Mouse (Mus musculus) fat pad, adult 2 months (tissue): ENCODE measurements at regions not wholly inside any gene's neighbourhood (a gene's known extent, or its start where the extent isn't known, plus 50 kb on each side); places are given as distances from the start of the nearest gene placed in this dataset.
"Not testable (repeated sequence)": the region's sequence is repeated elsewhere in the genome, so short reads cannot be mapped to it uniquely, and the experiment has no call there.

Experiments
- DNase-seq: peaks from one replicate; pipeline ENCODE4 v3.0.0-alpha.2; 2011; ENCODE audit warnings: low read depth, low spot score; ENCODE audit errors: extremely low read depth

GRCm38 (mm10) chr5:148820476-148820875 lies 108.6 kb downstream of the Katnal1 start:
- no peak for DNase-seq

GRCm38 (mm10) chr5:148819423-148819822 lies 109.7 kb downstream of the Katnal1 start:
- no peak for DNase-seq

GRCm38 (mm10) chr5:148818746-148819145 lies 110.4 kb downstream of the Katnal1 start:
- no peak for DNase-seq

GRCm38 (mm10) chr5:148812840-148813239 lies 116.3 kb downstream of the Katnal1 start:
- DNase-seq = no peak

DNA sequence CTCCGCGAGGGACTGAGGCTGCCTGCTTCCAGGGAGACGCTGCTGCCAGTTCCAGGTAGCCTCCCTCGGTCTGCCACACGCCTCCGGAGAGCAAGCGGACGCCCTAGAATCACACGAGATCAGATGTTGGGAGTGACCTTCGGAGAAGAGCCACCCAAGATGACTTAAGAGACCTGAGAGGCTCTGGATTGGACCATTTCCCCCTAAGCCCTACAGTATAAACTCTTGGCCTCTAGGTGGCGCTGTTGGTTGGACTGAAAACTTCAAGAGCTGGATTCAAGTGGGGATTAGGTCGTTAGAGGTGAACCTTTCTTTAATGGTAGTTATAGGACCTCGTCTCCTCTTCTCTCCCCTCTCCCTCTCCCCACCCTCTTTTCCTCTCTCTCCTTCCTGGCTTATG lies 117.1 kb downstream of the Katnal1 start:
- no peak for DNase-seq

GRCm38 (mm10) chr5:148809485-148809884 lies 119.6 kb downstream of the Katnal1 start:
- DNase-seq = no peak

DNA sequence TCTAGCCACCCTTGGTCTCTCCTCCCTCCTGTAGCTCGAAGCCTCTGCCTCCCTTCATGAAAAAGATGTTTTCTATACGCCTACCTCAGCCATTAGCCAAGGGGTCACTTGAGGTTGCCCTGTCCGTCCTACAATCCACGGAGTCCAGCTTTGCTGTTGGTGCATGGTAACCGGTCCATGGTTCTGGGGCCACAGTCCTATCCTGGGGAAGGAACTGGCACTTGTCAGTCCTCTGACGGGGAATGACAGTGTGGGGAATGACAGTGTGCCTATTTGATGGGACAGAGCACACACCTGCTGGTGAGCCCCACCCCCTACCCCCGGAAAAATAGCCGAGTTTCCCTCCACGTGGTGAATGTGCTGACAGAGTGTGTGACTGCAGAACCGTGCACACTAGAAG lies 120.1 kb downstream of the Katnal1 start:
- DNase-seq = no peak

DNA sequence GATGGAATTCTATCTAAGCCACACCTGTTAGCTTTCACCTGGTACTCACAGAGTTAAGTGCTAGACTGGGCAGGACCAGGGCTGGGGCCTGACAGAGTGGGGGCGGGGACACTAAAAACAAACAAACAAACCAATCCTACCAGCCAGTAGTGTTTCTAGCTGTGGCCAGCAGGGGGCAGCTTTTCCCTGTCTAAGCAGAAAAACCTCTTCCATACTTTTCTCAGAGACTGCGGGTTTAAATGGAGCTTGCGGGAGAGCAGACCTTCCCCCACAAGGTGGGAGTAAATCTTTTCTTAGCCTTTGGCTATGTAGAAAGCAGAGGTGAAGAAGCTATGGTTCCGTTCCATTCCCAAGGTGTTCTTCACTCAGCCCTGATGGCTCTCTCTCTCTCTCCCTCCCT lies 120.7 kb downstream of the Katnal1 start:
- no peak for DNase-seq

- no peak for DNase-seq
Measured at GRCm38 (mm10) chr5:148807612-148808011, 121.5 kb downstream of the Katnal1 start.

DNA sequence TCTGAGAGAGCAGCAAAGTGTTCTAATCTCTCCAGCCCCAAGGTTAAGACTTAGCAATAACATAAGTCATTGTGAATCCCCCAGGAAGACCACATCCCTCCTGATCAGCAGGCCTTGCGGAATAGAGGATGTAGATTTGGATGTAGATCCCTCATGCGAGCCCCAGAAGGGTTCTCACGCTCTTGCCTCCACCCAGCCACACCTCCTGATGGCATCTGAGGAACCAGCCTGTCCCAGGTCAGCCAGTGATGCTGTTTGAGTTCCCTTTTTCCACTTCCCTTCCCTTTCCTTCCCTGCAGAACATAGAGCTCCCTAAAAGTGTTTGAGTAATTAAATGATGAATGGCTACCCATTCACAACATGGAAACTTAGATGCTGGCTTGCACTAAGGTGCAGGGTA lies 124.1 kb downstream of the Katnal1 start:
- DNase-seq = no peak

DNA sequence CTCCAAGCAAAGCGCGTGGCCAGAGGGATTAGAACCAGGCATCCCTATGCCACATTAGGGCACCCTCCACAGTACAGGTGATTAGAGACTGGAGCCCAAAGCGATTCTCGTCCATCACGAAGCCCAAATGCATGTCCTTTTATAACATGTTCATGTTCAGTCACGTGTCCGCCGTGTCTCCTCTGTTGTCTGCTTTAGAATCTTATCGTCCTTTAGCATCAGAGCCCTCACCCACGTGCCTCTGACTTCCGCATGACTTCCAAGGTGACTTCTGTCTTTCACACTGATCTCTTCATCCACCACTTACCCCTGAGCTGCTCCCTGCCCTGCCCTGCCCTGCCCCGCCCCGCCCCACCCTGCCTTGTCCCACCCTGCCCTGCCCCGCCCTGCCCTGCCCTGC lies 125.3 kb downstream of the Katnal1 start:
- no peak for DNase-seq

DNA sequence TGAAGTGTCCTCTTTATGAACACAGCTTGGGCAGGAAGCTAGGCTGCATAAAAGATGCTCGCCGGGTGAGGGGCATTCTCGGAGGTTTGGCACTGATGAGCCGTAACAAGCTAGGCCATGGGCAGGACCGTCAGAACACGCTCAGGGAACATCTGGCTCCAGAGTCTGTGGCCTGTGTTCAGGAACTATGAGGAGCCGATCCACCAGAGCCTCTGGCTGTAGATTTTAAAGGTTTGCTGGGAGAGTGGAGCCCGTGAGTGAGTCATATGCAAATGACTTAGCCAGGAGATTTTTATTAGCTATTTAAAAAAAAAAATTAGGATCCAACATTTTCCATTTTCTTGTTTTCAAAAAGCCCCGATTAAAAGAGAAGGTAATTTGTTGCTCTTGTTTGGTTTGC lies 126.4 kb downstream of the Katnal1 start:
- DNase-seq = no peak

DNA sequence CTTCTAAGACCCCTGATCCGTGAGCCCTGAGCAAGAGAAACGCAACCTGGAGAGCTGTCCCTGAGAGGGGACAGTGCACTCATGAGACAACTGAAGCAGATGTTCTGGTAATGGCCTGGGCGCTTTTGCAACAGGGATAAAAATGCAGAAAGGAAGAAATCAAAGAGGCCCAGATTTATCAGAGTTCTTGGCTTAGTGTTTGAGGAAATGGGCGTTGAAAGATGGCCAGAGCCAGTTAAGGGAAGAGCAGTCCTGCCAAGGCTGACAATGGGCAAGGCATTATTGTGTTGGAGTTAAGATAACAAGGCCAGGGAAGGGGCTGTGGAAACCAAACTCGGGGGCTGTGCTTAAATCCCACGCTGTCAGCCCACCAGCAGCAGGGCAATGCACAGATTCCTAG lies 130.6 kb downstream of the Katnal1 start:
- no peak for DNase-seq

DNA sequence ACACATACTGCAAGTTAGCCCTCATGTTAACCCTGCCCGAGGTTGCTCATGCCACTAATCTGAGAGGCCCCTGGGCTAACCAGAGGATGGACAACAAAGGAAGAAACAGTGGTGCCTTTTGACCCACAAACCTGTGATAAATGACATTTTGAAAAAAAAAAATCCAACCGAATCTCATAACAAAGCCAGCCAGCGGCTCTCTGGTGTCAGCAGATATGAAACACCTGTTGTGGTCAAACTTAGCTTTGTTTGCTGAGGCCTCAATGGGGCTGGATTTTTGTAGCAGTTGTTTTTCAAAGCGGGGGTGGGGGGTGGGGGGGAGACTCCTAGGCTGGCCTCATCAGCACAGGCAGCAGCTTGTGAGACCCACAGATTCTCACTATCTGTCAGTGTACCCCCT lies 133.0 kb downstream of the Katnal1 start:
- no peak for DNase-seq

- no peak for DNase-seq
Measured at GRCm38 (mm10) chr5:148794465-148794864, 134.7 kb downstream of the Katnal1 start.

DNA sequence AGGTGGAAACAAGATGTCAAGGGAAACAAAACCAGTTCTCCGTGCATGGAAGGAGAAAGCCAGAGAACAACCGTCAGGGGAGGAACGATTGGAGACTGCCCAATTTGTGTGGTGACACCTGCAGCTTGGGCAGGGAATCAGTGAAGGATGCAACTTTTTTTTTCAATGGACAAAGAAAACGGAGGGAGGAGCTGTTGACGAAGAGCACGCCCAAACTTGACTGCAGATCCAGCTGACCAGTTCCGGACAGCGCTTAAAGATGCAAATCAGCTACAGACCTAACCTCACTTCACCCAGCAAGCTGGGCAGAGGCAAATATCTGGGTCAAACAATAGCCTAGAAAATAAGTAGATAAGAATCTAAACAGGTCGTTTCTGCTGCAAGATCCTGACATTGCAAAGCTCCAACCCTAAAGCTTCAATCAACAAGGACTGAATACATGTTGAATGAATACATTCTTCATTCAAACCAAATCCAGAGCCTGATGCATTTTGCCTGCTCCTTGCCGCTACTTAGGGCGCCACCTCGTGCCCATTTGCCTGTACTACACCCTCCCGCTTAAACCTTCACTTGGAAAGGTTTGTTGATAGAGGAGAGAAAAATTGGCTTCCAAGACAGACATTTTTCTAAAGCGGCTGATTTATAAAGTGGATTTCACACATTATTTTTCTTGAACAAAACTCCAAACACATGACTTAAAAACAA lies 136.2 kb downstream of the Katnal1 start:
- no peak for DNase-seq

DNA sequence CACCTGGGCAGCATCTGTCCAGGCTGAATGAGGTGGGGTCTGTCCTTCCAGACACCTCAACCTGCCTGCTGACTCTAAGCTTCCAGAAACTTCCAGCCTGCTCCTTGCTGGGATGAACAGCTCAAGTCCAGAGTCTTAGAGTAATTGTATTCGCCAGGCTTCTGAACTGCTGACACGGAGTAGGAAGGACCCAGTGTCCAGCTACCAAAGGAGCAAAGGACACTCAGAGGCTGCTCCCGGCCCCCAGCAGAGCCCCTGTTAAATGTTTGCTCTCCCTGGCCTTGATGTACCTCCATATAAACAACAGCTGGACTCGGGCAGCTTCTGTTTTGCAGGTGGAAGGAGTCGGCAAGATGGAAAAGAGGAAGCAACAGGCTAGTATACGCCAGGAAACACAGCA lies 137.5 kb downstream of the Katnal1 start:
- DNase-seq = no peak

DNA sequence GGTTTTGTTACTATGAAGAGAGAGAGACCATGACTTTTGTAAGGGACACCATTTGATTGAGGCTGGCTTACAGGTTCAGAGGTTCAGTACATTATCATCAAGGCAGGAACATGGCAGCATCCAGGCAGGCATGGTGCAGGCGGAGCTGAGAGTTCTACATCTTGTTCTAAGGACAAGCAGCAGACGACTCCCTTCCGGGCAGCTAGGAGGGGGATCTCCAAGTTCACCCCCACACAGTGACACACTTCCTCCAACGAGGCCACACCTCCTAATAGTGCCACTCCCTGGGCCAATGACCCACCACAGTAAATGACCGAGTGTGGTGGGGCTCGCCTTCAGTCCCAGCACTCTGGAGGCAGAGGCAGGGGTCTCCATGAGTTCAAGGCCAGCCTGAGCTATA lies 138.8 kb downstream of the Katnal1 start:
- DNase-seq = not testable (repeated sequence)

- DNase-seq = no peak
Measured at GRCm38 (mm10) chr5:148789823-148790222, 139.3 kb downstream of the Katnal1 start.

DNA sequence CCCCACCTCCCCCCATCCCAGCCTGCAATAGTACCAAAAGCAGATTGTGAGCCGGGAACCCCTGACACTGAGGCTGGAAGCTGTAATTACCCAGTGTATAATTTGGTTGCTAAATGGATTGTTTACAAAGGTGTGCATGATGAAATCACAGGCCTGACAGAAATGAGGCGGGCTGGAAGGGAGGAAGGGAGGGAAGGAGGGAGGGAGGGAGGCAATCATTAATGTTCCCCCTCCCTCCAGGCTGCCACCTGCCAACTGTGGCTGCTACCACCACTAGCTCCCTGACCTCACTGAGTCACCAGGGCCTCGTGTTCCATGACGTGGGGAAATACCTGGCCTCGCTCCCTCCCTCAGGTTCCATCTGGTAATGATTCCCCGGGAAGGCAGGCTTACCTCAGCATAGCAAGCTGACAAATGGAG lies 140.0 kb downstream of the Katnal1 start:
- no peak for DNase-seq

DNA sequence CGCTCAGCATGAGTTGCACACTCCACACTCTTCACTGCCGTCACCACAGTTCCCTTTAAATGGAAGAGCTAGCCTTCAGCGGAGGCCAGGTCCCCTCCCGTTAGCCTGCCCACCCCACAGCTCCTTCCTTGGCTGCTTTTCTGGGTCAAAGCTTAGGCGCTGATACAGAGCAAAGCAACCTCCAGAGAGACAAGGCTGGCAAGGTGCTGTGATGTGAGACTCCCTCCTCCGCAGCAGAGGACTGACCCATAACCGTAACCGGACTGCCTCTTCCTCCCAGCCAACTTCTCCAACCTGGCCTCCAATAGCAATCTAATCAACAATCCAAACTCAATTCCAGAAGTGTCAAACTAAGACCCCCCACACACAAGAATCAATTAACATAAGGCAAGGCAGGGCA lies 140.4 kb downstream of the Katnal1 start:
- DNase-seq = no peak

DNA sequence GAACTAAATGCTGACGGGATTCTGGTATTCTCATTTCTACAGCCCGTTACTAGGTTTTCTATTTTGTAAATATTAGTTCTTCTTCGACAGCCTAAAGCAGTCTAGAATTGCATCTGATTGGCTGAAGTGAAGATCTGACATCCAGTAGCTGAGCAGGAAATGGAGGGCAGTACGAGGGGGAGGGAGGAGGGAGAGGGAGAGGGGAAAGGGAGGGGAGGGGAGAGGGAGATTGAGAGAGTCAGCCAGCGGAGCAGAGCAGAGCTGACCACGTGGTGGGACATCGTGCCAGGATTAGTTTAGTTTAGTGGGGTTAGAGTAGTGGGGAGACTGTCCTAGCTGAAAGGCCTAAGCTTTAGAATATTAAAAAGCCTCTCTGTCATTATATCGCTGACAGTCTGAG lies 141.8 kb downstream of the Katnal1 start:
- no peak for DNase-seq

GRCm38 (mm10) chr5:148781076-148781475 lies 148.0 kb downstream of the Katnal1 start:
- DNase-seq = not testable (repeated sequence)
